Mouse (Mus musculus) urinary bladder, postnatal 25 days (tissue): ENCODE measurements around the gene Tmc1.

Experiments
- DNase-seq: peaks from one replicate; pipeline ENCODE4 v3.0.0; 2022; ENCODE audit warnings: low spot score

The Tmc1 gene

GRCm38 (mm10) chr19:20797558-20798101 lies 156.4 kb downstream of the Tmc1 start:
- no peak for DNase-seq

GRCm38 (mm10) chr19:20796001-20796400 lies 158.0 kb downstream of the Tmc1 start:
- DNase-seq: no peak

GRCm38 (mm10) chr19:20794999-20795398 lies 159.0 kb downstream of the Tmc1 start:
- no peak for DNase-seq

GRCm38 (mm10) chr19:20792811-20793210 lies 161.2 kb downstream of the Tmc1 start:
- no peak for DNase-seq

- DNase-seq: no peak
These were observed 166.7 kb downstream of the Tmc1 start for GRCm38 (mm10) chr19:20787289-20787688.

GRCm38 (mm10) chr19:20775681-20776080 lies 178.3 kb downstream of the Tmc1 start:
- DNase-seq: no peak

- DNase-seq: no peak
These were observed 180.1 kb downstream of the Tmc1 start for GRCm38 (mm10) chr19:20773941-20774340.

GRCm38 (mm10) chr19:20764214-20764613 lies 189.8 kb downstream of the Tmc1 start:
- DNase-seq: peak; percentile 15

- DNase-seq: no peak
These were observed 192.2 kb downstream of the Tmc1 start for GRCm38 (mm10) chr19:20761675-20762426.

- no peak for DNase-seq
These were observed 192.9 kb downstream of the Tmc1 start for GRCm38 (mm10) chr19:20761119-20761518.

GRCm38 (mm10) chr19:20744630-20745029 lies 209.4 kb downstream of the Tmc1 start:
- DNase-seq: no peak
